Mouse (Mus musculus) lung, adult 2 months (tissue): Measurements from ENCODE around the gene Rheb.
"Not testable (repeated sequence)": the region's sequence is repeated elsewhere in the genome, so short reads cannot be mapped to it uniquely, and the experiment has no call there.

Experiments used
- CTCF ChIP-seq: fragments of 200-500 bp; IDR thresholded peaks from 2 replicates; pipeline ENCODE4 v1.5.1; 2011; ENCODE audit warnings: mild to moderate bottlenecking, low read length, control low read depth; ENCODE audit not compliant: insufficient read depth
- POLR2A ChIP-seq: fragments of 200-500 bp; IDR thresholded peaks from 2 replicates; pipeline ENCODE4 v1.6.1; 2011; ENCODE audit warnings: low read depth, mild to moderate bottlenecking, control low read depth, low read length, borderline replicate concordance; ENCODE audit errors: extremely low read depth

DNA sequence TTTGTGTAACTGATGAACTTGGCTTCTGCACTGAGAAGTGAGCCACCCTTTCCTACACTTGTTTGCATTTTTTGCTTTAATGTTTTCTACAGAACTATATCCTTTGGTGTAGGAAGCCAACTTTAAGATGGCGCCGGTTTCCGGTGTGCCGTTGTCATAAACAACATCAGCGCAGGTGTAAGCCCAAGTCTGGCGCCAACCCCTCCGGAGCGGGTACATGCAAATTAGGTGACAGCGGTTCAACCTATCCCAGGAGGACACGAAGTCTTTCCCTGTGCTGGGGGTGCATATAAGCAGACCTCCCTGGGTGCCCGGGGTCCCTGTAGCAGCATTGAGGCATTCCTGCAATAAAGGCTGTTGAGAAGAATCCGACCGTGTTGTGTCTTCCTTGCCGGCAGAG is 5.8 kb upstream of the Rheb start:
- not testable (repeated sequence) for TF ChIP-seq POLR2A, CTCF
